Mouse (Mus musculus) adrenal gland, adult 2 months (tissue): ENCODE results near the gene Rbp7. TPM values are rescaled to one million over a fixed set of nuclear protein-coding genes. Genes with fewer than 3 reads are reported as not detected.
A peak's percentile ranks its signal among the peaks of the same experiment; 100 is the strongest.
"Not testable (repeated sequence)": the region's sequence is repeated elsewhere in the genome, so short reads cannot be mapped to it uniquely, and the experiment has no call there.

Experiments
- DNase-seq: peaks from one replicate; pipeline ENCODE4 v3.0.0; 2021
- polyA plus RNA-seq: library from polyadenylated mRNA; depleted of rRNA; stranded (reverse); fragments of >200 nt; gene quantifications from 2 replicates; pipeline ENCODE4 v1.2.3, GENCODE M21; 2012
- total RNA-seq, 2 experiments: library from RNA; stranded (reverse); gene quantifications; 2 replicates each; pipeline ENCODE4 v1.2.3; 2021

Rbp7 gene
- total and polyA plus RNA-seq, 3 experiments: 3.4 to 14.3 (median 13.3) TPM

- DNase-seq: not testable (repeated sequence)
Measured at GRCm38 (mm10) chr4:149457163-149457562, 2.4 kb upstream of the Rbp7 start.

GRCm38 (mm10) chr4:149454263-149454662 lies 515 bp downstream of the Rbp7 start:
- peak; percentile 71 for DNase-seq

GRCm38 (mm10) chr4:149453656-149454055 lies 1.1 kb downstream of the Rbp7 start:
- DNase-seq: peak; percentile 48

GRCm38 (mm10) chr4:149450636-149451035 lies 4.1 kb downstream of the Rbp7 start:
- no peak for DNase-seq

- DNase-seq: no peak
Measured at GRCm38 (mm10) chr4:149446309-149446708, 8.5 kb downstream of the Rbp7 start.

- peak; percentile 24 for DNase-seq
Measured at GRCm38 (mm10) chr4:149445868-149446267, 8.9 kb downstream of the Rbp7 start.

GRCm38 (mm10) chr4:149444964-149445701 lies 9.6 kb downstream of the Rbp7 start:
- DNase-seq: peak; percentile 94

GRCm38 (mm10) chr4:149444465-149444864 lies 10.3 kb downstream of the Rbp7 start:
- no peak for DNase-seq

GRCm38 (mm10) chr4:149442436-149442835 lies 12.3 kb downstream of the Rbp7 start:
- DNase-seq: no peak

- no peak for DNase-seq
Measured at GRCm38 (mm10) chr4:149440576-149440975, 14.2 kb downstream of the Rbp7 start.

- DNase-seq: not testable (repeated sequence)
Measured at GRCm38 (mm10) chr4:149431887-149432286, 22.9 kb downstream of the Rbp7 start.

- DNase-seq: no peak
Measured at GRCm38 (mm10) chr4:149429592-149429991, 25.2 kb downstream of the Rbp7 start.

GRCm38 (mm10) chr4:149426325-149427199 lies 28.2 kb downstream of the Rbp7 start, which contains the start of gene Ube4b:
TSS of gene Ube4b (minus strand) at chr4:149426749.
- DNase-seq: peak; percentile 97

GRCm38 (mm10) chr4:149425801-149426292 lies 28.9 kb downstream of the Rbp7 start:
- no peak for DNase-seq

GRCm38 (mm10) chr4:149424755-149425154 lies 30.0 kb downstream of the Rbp7 start:
- DNase-seq: peak; percentile 44

GRCm38 (mm10) chr4:149417854-149418365 lies 36.9 kb downstream of the Rbp7 start:
- peak; percentile 52 for DNase-seq

GRCm38 (mm10) chr4:149416986-149417385 lies 37.8 kb downstream of the Rbp7 start:
- no peak for DNase-seq

- DNase-seq: no peak
Measured at GRCm38 (mm10) chr4:149416417-149416816, 38.4 kb downstream of the Rbp7 start.

GRCm38 (mm10) chr4:149415651-149416169 lies 39.1 kb downstream of the Rbp7 start:
- no peak for DNase-seq

- DNase-seq: no peak
Measured at GRCm38 (mm10) chr4:149414259-149414658, 40.5 kb downstream of the Rbp7 start.

- no peak for DNase-seq
Measured at GRCm38 (mm10) chr4:149409759-149410158, 45.0 kb downstream of the Rbp7 start.

- no peak for DNase-seq
Measured at GRCm38 (mm10) chr4:149408331-149408730, 46.4 kb downstream of the Rbp7 start.
